Mouse (Mus musculus) C2C12 (cell line): ENCODE measurements at regions not wholly inside any gene's neighbourhood (a gene's known extent, or its start where the extent isn't known, plus 50 kb on each side); places are given as distances from the start of the nearest gene placed in this dataset.

ENCODE experiments used
- H3K27me3 ChIP-seq: one replicate; pipeline ENCODE4 v1.6.1; 2011; ENCODE audit not compliant: control insufficient read depth, insufficient read depth, insufficient read length
- H3K36me3 ChIP-seq: one replicate; pipeline ENCODE4 v1.6.1; 2011; ENCODE audit not compliant: control insufficient read depth, insufficient read depth
- H3K4me3 ChIP-seq: one replicate; pipeline ENCODE4 v1.5.1; 2011; ENCODE audit warnings: mild to moderate bottlenecking, control low read depth; ENCODE audit not compliant: poor library complexity, insufficient read depth, severe bottlenecking
- H3K79me2 ChIP-seq: one replicate; pipeline ENCODE4 v1.6.1; 2011; ENCODE audit not compliant: control insufficient read depth, insufficient read depth
- H3K79me3 ChIP-seq: one replicate; pipeline ENCODE4 v1.6.1; 2011; ENCODE audit warnings: low read depth, control low read depth
- H3ac ChIP-seq: one replicate; pipeline ENCODE3; 2011; ENCODE audit warnings: low read depth; ENCODE audit not compliant: control insufficient read depth, insufficient read length
- CEBPB ChIP-seq: IDR thresholded peaks from one replicate; pipeline ENCODE4 v1.6.1; 2011; ENCODE audit warnings: low read depth, mild to moderate bottlenecking, control low read depth, moderate library complexity
- CTCF ChIP-seq: IDR thresholded peaks from one replicate; pipeline ENCODE4 v1.5.1; 2011; ENCODE audit not compliant: control insufficient read depth, insufficient read depth, insufficient read length
- FOSL1 ChIP-seq: IDR thresholded peaks from one replicate; pipeline ENCODE4 v1.8.0; 2011; ENCODE audit warnings: mild to moderate bottlenecking, low read length; ENCODE audit not compliant: poor library complexity, insufficient read depth, severe bottlenecking
- MAX ChIP-seq: IDR thresholded peaks from one replicate; pipeline ENCODE4 v1.6.1; 2011; ENCODE audit warnings: mild to moderate bottlenecking, control low read depth
- MYOD1 ChIP-seq: IDR thresholded peaks from one replicate; pipeline ENCODE4 v1.6.1; 2011; ENCODE audit warnings: low read depth; ENCODE audit not compliant: control insufficient read depth, insufficient read length
- MYOG ChIP-seq: IDR thresholded peaks from one replicate; pipeline ENCODE4 v1.6.1; 2011; ENCODE audit not compliant: control insufficient read depth, insufficient read length; ENCODE audit errors: extremely low read depth
- USF1 ChIP-seq: IDR thresholded peaks from one replicate; pipeline ENCODE4 v1.6.1; 2011; ENCODE audit warnings: low read depth, mild to moderate bottlenecking, control low read depth, moderate library complexity

DNA sequence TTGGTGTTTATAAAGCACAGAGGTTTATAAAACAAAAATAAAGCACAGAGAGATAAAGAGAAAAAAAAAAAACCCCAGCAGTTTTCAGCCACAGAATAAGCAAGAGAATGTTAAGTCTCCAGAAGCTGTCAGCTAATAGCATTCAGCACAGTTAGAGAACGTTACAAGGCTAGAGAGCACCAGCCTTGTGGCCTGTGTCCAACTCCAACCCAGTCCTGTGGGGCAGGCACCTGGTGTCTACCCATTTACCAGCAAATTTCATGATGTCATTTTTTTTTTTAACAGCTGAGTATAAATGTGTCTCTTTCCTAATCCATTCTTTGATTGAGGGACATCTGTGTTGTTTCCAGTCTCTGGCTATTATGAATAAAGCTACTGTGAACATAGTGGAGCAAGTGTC, 686.7 kb upstream of the 4930444P10Rik start:
- Histone ChIP-seq H3K79me3 (no peaks in the 10 kb centered on the region), H3K4me3 (no peak overlapping the region), H3ac (no peak overlapping the region), H3K79me2 (no peaks in the 10 kb centered on the region), H3K27me3 (no peaks in the 10 kb centered on the region), H3K36me3 (no peaks in the 10 kb centered on the region)
- TF ChIP-seq FOSL1 (no peak), CEBPB (no peak), USF1 (no peak), CTCF (no peak), MYOG (no peak), MAX (no peak), MYOD1 (no peak)

DNA sequence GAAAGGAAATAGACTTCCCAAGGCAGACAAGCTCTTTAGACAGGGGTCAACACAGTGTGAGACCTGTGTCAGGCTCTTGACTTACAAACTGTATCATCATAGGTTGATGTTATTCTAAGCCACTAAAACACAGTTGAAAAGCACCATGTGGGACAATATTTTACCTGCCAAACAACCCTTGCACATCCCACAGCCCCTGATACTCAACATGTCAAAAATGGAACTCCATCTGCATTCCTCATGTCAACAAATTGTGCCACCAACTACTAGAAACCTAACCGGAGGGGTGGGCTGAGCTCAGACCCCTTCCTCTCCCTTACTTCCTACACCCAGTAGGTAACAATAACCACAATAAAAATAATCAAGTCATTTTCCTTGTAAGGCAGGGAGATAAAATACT, 667.8 kb upstream of the 4930444P10Rik start:
- Histone ChIP-seq H3K4me3 (no peak overlapping the region), H3K36me3 (no peaks in the 10 kb centered on the region), H3K79me2 (no peaks in the 10 kb centered on the region), H3K79me3 (no peaks in the 10 kb centered on the region), H3K27me3 (no peaks in the 10 kb centered on the region), H3ac (no peak overlapping the region)
- TF ChIP-seq FOSL1 (no peak), MAX (no peak), USF1 (no peak), CEBPB (no peak), MYOD1 (no peak), CTCF (no peak), MYOG (no peak)
